Mouse (Mus musculus): ENCODE measurements at regions not wholly inside any gene's neighbourhood (a gene's known extent, or its start where the extent isn't known, plus 50 kb on each side); places are given as distances from the start of the nearest gene placed in this dataset.

DNA sequence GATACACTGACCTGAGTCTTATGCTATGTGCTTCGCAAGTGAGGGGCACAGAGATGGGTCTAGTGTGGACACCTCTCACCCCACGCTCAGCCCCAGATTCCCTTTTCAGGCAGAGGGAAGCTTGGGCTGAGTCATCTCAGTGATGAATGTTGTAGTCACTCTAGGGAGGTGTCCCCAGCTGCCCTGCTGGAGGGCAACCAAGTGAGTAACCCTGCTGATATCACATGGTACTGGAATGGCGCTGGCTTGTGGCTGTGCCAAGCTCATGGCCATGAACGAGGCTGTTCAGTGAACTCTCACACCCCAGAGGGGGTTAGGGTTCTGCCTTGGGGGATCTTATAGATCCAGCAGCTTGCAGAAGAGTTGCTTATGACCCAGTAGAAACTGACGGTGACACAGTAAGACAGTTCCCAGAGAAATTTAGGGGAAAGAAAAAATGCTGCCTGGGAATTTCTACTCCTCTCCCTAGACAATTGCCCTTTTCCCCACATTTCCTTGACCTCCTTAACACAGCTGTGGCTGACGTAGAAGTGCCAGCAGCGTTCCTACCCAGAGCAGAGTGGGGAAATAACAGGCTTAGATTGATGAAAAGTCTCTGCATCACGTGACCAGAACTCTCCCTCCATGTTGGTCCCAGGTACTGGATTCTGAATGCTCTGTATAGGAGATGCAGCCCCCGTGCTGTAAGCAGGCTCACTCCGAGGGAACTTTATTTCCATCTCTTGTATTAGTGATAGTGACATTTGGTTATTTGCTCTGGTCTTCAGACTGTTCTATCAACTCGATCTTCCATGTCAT, 107.6 kb upstream of the Dusp10 start:
- Histone ChIP-seq H3K27me3 (ENCODE audit: control insufficient read depth, insufficient read depth, low read length) (no peaks in the 10 kb centered on the region), H3K4me3 (ENCODE audit: low read length) (no peak overlapping the region), H3K9ac (ENCODE audit: low read depth, low read length) (no peak overlapping the region), H3K36me3 (ENCODE audit: control insufficient read depth, insufficient read depth, low read length) (no peaks in the 10 kb centered on the region), H3K4me1 (ENCODE audit: control insufficient read depth, insufficient read depth, low read length) (no peaks in the 10 kb centered on the region), H3K4me2 (replicated peaks; ENCODE audit: low read depth, low read length) (no peak overlapping the region), H3K9me3 (ENCODE audit: control insufficient read depth, low read length) (no peaks in the 10 kb centered on the region), H3K27ac (ENCODE audit: low read depth, low read length) (no peak overlapping the region)
- 79% methylated on average over 11 of the region's 11 CpGs for WGBS
- ATAC-seq (ENCODE audit: low FRiP score, low TSS enrichment), result no peak

DNA sequence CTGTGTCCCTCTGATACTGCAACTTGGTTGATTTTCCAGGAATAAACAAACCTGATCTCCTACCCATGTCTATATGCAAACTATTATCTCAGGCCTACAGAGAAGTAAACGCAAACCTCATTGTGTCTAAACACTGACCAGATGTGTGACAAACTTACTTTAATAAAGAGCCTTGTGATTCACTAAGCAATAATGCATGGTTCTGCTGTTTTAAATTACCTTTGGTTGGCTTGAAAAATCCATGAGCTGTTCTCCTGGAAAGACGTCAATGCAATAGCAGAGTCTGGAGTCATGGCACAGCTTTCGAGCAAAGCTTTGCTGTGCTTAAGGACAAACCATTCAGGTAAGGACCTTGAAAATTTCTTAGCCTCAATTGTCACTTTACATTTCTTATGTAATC, 95.4 kb upstream of the Dusp10 start:
- Histone ChIP-seq H3K4me1 (ENCODE audit: control insufficient read depth, insufficient read depth, low read length) (no peaks in the 10 kb centered on the region), H3K9me3 (ENCODE audit: control insufficient read depth, low read length) (no peaks in the 10 kb centered on the region), H3K4me3 (ENCODE audit: low read length) (no peak overlapping the region), H3K4me2 (replicated peaks; ENCODE audit: low read depth, low read length) (no peak overlapping the region), H3K27ac (ENCODE audit: low read depth, low read length) (no peak overlapping the region), H3K36me3 (ENCODE audit: control insufficient read depth, insufficient read depth, low read length) (no peaks in the 10 kb centered on the region), H3K9ac (ENCODE audit: low read depth, low read length) (no peak overlapping the region), H3K27me3 (ENCODE audit: control insufficient read depth, insufficient read depth, low read length) (no peaks in the 10 kb centered on the region)
- no peak for ATAC-seq (ENCODE audit: low FRiP score, low TSS enrichment)
- WGBS, result 91% methylated on average over 3 of the region's 3 CpGs

DNA sequence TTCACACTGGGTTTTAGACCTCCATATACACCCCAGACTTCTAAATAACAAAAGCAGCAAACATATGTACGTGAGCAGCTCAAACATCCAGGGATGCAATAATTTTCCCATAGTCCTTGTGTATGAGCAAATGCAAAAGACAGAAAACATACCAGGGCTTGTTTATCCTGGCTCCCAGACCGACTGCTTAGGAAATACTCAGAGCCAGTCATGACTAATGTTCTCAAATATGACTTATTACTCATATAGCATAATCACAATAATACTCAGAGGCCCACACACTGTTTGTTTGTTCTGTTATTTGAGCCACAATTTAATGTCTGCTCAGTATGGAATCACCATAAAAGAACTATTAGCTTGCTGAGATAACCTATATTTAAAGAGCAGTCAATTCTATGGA, 91.8 kb upstream of the Dusp10 start:
- Histone ChIP-seq H3K9me3 (ENCODE audit: control insufficient read depth, low read length) (no peaks in the 10 kb centered on the region), H3K9ac (ENCODE audit: low read depth, low read length) (no peak overlapping the region)
- no peak for ATAC-seq (ENCODE audit: low FRiP score, low TSS enrichment)

GRCm38 (mm10) chr1:183928539-183928938, 84.6 kb upstream of the Dusp10 start:
- H3K27me3 ChIP-seq (ENCODE audit: control insufficient read depth, insufficient read depth, low read length), result no peaks in the 10 kb centered on the region
- ATAC-seq (ENCODE audit: low FRiP score, low TSS enrichment), result no peak
- no peak overlapping the region for H3K27ac ChIP-seq (ENCODE audit: low read depth, low read length)
- no peak overlapping the region for H3K9ac ChIP-seq (ENCODE audit: low read depth, low read length)
- no peak overlapping the region for H3K4me2 ChIP-seq (replicated peaks; ENCODE audit: low read depth, low read length)
- H3K4me1 ChIP-seq (ENCODE audit: control insufficient read depth, insufficient read depth, low read length), result no peaks in the 10 kb centered on the region
- no peaks in the 10 kb centered on the region for H3K9me3 ChIP-seq (ENCODE audit: control insufficient read depth, low read length)
- H3K4me3 ChIP-seq (ENCODE audit: low read length), result no peak overlapping the region
- H3K36me3 ChIP-seq (ENCODE audit: control insufficient read depth, insufficient read depth, low read length), result no peaks in the 10 kb centered on the region
- WGBS, result 51% methylated on average over 4 of the region's 4 CpGs

More for the DNA sequence above, 91.8 kb upstream of the Dusp10 start:
- H3K4me2 ChIP-seq (replicated peaks; ENCODE audit: low read depth, low read length), result no peak overlapping the region
- no peaks in the 10 kb centered on the region for H3K36me3 ChIP-seq (ENCODE audit: control insufficient read depth, insufficient read depth, low read length)
- H3K4me3 ChIP-seq (ENCODE audit: low read length), result no peak overlapping the region
- 69% methylated on average over 2 of the region's 2 CpGs for WGBS
- no peaks in the 10 kb centered on the region for H3K4me1 ChIP-seq (ENCODE audit: control insufficient read depth, insufficient read depth, low read length)
- H3K27ac ChIP-seq (ENCODE audit: low read depth, low read length), result no peak overlapping the region
- H3K27me3 ChIP-seq (ENCODE audit: control insufficient read depth, insufficient read depth, low read length), result no peaks in the 10 kb centered on the region

GRCm38 (mm10) chr1:183930363-183930982, 82.6 kb upstream of the Dusp10 start:
- Histone ChIP-seq H3K27me3 (ENCODE audit: control insufficient read depth, insufficient read depth, low read length) (no peaks in the 10 kb centered on the region), H3K4me2 (replicated peaks; ENCODE audit: low read depth, low read length) (no peak overlapping the region), H3K9ac (ENCODE audit: low read depth, low read length) (no peak overlapping the region), H3K4me1 (ENCODE audit: control insufficient read depth, insufficient read depth, low read length) (no peaks in the 10 kb centered on the region), H3K27ac (ENCODE audit: low read depth, low read length) (no peak overlapping the region), H3K36me3 (ENCODE audit: control insufficient read depth, insufficient read depth, low read length) (no peaks in the 10 kb centered on the region), H3K9me3 (ENCODE audit: control insufficient read depth, low read length) (no peaks in the 10 kb centered on the region), H3K4me3 (ENCODE audit: low read length) (no peak overlapping the region)
- no peak for ATAC-seq (ENCODE audit: low FRiP score, low TSS enrichment)
- WGBS, result 83% methylated on average over 4 of the region's 4 CpGs

DNA sequence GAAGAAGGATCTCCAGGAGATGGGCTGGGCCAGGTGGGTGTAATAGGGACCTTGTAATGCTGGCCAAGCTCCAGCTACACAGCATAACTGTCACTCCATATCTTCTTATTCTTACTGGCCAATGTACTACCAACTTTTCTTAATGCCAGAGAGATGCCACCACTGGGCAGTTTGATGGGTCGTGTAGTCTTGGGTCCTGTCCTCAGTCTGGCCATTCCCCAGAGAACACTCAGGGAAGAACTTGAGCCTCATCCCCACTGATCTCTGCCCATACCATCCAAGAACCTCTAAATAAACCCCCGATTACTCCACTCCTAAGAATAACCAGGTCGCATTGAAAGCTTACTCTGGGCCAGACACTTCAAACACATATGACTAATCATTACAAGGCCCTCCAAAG, 82.0 kb upstream of the Dusp10 start:
- Histone ChIP-seq H3K27me3 (ENCODE audit: control insufficient read depth, insufficient read depth, low read length) (no peaks in the 10 kb centered on the region), H3K27ac (ENCODE audit: low read depth, low read length) (no peak overlapping the region), H3K4me2 (replicated peaks; ENCODE audit: low read depth, low read length) (no peak overlapping the region), H3K4me3 (ENCODE audit: low read length) (no peak overlapping the region), H3K9ac (ENCODE audit: low read depth, low read length) (no peak overlapping the region), H3K9me3 (ENCODE audit: control insufficient read depth, low read length) (no peaks in the 10 kb centered on the region), H3K4me1 (ENCODE audit: control insufficient read depth, insufficient read depth, low read length) (no peaks in the 10 kb centered on the region), H3K36me3 (ENCODE audit: control insufficient read depth, insufficient read depth, low read length) (no peaks in the 10 kb centered on the region)
- 70% methylated on average over 3 of the region's 3 CpGs for WGBS
- ATAC-seq (ENCODE audit: low FRiP score, low TSS enrichment), result no peak

DNA sequence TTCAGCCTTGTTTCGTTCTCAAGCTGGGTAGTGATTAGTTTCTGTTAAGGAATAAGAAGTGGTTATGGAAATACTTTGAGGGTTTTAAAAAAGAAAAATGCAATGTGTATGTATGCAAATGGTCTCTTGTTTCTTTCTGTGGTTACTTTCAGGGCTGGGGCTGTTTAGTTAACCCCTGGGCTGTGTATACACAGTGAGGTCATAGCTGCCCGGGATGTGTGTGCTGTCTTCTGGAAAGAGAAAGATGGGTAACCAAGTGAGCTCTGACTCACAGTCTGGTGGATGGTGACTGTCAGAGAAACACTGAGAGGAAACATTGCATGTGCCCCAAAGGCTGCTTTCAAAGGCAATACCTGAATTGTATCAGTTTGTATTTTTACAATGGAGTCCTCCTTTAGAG, 79.3 kb upstream of the Dusp10 start:
- Histone ChIP-seq H3K4me3 (ENCODE audit: low read length) (no peak overlapping the region), H3K4me1 (ENCODE audit: control insufficient read depth, insufficient read depth, low read length) (no peaks in the 10 kb centered on the region), H3K4me2 (replicated peaks; ENCODE audit: low read depth, low read length) (no peak overlapping the region), H3K9me3 (ENCODE audit: control insufficient read depth, low read length) (no peaks in the 10 kb centered on the region), H3K27me3 (ENCODE audit: control insufficient read depth, insufficient read depth, low read length) (no peaks in the 10 kb centered on the region), H3K36me3 (ENCODE audit: control insufficient read depth, insufficient read depth, low read length) (no peaks in the 10 kb centered on the region), H3K27ac (ENCODE audit: low read depth, low read length) (no peak overlapping the region), H3K9ac (ENCODE audit: low read depth, low read length) (no peak overlapping the region)
- ATAC-seq (ENCODE audit: low FRiP score, low TSS enrichment), result no peak
- 49% methylated on average over 2 of the region's 2 CpGs for WGBS

DNA sequence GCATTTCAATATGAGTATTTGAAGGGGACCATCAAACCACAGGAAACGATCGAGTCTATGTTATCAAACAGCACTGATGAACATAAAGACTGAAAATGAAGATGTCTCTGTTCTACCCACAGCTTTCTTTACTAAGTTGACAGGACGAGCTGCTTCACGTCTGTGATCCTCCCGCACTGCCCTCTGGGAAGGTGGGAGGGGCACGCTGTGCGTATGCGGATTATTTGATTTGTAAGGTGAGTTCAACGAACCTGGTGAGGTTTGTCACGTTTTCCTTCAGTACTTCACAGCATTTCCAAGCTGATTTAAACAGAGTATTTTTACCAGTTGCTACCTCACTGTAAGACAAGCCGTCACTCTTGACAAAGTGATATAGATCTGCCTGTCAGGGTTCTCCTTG, 75.9 kb upstream of the Dusp10 start:
- no peaks in the 10 kb centered on the region for H3K36me3 ChIP-seq (ENCODE audit: control insufficient read depth, insufficient read depth, low read length)
- ATAC-seq (ENCODE audit: low FRiP score, low TSS enrichment), result no peak

DNA sequence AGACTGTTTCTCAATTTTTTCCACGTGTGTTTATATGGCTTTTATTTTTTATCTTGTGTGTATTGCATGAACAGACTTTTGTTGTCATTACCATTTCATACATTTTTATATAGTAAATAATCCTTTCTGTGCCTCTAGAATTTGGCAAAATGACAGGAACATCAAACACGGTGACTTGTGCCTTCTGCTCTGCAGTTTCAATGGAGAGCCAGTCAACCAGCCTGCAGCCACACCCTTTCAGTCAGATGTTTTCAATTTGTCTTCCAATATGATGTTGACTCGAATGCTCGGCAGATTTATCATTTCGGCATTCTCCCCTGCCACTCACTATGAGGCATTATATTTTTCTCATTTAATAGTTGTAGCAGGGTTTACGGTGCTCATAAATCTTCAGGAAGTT, 74.7 kb upstream of the Dusp10 start:
- Histone ChIP-seq H3K9me3 (ENCODE audit: control insufficient read depth, low read length) (no peaks in the 10 kb centered on the region), H3K4me3 (ENCODE audit: low read length) (no peak overlapping the region), H3K9ac (ENCODE audit: low read depth, low read length) (no peak overlapping the region), H3K4me1 (ENCODE audit: control insufficient read depth, insufficient read depth, low read length) (no peaks in the 10 kb centered on the region), H3K27ac (ENCODE audit: low read depth, low read length) (no peak overlapping the region), H3K4me2 (replicated peaks; ENCODE audit: low read depth, low read length) (no peak overlapping the region), H3K27me3 (ENCODE audit: control insufficient read depth, insufficient read depth, low read length) (no peaks in the 10 kb centered on the region), H3K36me3 (ENCODE audit: control insufficient read depth, insufficient read depth, low read length) (no peaks in the 10 kb centered on the region)
- no peak for ATAC-seq (ENCODE audit: low FRiP score, low TSS enrichment)
- WGBS, result 78% methylated on average over 6 of the region's 6 CpGs

More for the DNA sequence above, 75.9 kb upstream of the Dusp10 start:
- no peaks in the 10 kb centered on the region for H3K4me1 ChIP-seq (ENCODE audit: control insufficient read depth, insufficient read depth, low read length)
- H3K27ac ChIP-seq (ENCODE audit: low read depth, low read length), result no peak overlapping the region
- no peaks in the 10 kb centered on the region for H3K9me3 ChIP-seq (ENCODE audit: control insufficient read depth, low read length)
- no peak overlapping the region for H3K9ac ChIP-seq (ENCODE audit: low read depth, low read length)
- WGBS, result 90% methylated on average over 11 of the region's 11 CpGs
- H3K27me3 ChIP-seq (ENCODE audit: control insufficient read depth, insufficient read depth, low read length), result no peaks in the 10 kb centered on the region
- no peak overlapping the region for H3K4me3 ChIP-seq (ENCODE audit: low read length)
- no peak overlapping the region for H3K4me2 ChIP-seq (replicated peaks; ENCODE audit: low read depth, low read length)

Data from kidney, embryonic 14.5 days (tissue).